Mouse (Mus musculus): ENCODE measurements around the gene Rrp1b. TPM values are rescaled to one million over a fixed set of nuclear protein-coding genes. Genes with fewer than 3 reads are reported as not detected.
A peak's percentile ranks its signal among the peaks of the same experiment; 100 is the strongest.
"Not testable (repeated sequence)": the region's sequence is repeated elsewhere in the genome, so short reads cannot be mapped to it uniquely, and the experiment has no call there.

Gene Rrp1b
- polyA plus RNA-seq, 3 experiments from 2014 or later = 59.8 to 76.9 (median 64.4) TPM

GRCm38 (mm10) chr17:32034322-32034721 lies 1.6 kb upstream of the Rrp1b start:
- ATAC-seq = no peak

DNA sequence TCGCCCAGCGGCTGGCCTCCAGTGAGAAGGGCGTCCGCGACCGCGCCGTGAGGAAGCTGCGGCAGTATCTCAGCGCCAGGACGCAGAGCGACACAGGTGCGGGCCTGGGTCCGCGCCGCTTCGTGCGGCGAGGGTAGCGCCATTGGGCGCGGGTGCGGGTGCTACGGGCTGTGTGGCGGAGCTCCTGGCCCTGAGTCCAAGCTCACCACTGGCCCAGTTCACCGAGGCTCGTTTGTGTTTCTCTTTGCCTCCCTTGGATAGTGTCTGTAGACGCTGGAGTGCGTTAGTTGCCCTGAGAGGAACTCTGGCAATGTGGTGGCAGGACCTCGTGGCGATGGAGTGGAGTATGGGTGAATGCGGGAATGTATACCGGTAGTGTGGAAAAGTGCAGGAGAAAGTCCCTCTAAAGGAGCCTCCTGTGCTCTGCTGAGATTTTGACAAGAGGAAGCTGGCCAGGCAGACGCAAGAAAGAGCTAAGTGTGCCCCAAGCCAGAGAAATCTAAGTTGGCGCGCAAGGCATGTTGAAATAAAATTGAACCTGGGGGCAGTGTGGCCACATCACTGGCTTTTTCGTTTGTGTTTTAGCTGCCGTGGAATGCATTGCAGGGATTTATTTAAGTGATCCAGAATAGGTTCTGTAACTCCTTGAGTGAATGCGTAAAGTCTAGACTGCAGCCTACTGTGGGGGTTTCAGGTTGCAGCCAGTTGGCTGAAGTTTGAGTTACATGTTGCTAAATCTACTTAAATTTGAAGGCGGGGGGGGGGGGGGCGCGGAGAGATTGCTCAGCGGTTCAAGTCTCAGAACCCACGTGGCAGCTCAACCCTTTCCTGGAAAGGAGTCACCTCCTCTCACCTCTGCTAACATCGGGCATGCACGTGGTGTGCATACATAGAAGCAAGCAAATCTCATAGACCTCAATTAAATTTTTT lies 874 bp downstream of the Rrp1b start:
- ATAC-seq = peak; percentile 36

GRCm38 (mm10) chr17:32040263-32040662 lies 4.4 kb downstream of the Rrp1b start:
- no peak for ATAC-seq

DNA sequence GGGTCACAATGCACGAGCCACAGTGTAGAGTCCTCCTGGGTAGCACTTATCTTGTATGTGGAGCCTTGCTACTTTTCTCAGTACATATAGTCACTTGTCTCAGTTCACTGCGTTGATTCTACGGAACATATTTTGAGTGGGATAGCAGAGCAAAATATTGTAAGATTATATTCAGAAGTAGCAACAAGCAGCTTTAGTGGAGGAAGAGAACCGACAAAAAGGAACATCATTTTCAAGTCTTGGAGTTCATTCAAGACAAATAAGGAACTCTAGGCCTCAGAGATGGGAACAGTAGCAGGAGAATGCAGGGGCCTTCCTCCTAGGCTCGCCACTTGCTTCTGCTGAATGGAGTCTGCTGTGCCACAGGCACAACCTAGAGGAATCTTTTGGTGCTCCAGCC lies 10.6 kb downstream of the Rrp1b start:
- ATAC-seq = no peak

- ATAC-seq = no peak
Observed at GRCm38 (mm10) chr17:32048351-32048750, 12.5 kb downstream of the Rrp1b start.

DNA sequence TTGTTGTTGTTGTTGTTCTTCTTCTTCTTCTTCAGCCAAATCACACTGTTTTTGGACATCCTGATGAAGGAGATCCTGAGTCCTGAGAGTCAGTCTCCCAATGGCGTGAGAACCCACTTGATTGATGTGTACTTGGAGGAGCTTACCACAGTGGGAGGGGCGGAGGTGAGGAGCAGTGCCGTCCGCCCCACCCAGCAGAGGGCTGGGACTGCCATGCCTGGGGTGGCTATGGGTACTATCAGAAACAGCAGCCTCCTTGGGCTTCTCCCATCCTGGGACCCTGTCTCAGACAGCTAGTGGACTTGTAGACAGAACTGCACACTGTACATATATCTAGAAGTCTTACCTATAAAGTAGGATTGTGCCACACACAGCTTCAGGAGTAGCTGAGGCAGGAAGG lies 14.0 kb downstream of the Rrp1b start:
- no peak for ATAC-seq

- no peak for ATAC-seq
Observed at GRCm38 (mm10) chr17:32050609-32051008, 14.7 kb downstream of the Rrp1b start.

DNA sequence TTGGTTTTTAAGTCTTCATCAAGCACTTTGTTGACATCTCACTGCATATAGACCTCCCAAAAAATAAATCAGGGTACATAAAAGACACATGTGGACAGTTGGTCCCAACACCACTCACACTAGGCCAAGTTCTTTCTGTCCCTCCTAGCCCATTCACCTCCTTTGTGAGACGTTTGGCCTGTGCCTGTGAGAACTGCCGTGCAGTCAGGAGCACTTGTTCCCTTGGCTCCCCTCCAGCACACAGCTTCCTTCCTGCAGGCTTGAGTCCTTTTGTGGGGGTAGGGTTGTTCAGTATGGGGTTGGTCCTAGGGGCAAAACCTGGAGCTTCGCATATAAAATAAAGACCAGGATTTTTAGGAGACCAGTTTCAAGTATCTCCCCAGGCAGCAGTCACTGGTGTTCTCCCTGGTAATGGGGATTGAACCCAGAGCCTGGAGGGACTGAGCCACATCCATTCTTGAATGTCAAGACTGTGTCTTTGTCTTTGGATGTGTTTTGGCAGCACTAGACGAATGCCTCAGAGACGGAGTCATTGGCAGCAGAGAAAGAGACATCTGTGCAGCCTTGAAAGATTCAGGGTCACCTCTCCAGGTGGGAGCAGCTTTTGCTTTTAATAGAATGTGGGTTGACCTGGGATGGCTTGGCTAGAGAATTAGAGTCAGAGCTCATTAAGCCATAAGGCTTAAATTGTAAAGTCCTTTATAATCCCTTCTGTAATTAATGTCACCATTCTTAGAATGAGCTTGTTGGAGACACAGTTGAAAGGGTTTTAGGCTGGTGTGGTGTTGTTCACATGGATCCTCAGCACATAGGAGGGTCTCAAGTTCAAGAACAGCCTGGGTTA lies 16.6 kb downstream of the Rrp1b start:
- no peak for ATAC-seq

- ATAC-seq = peak; percentile 95
Observed at GRCm38 (mm10) chr17:32053677-32054076, 17.8 kb downstream of the Rrp1b start.

GRCm38 (mm10) chr17:32057843-32058242 lies 21.9 kb downstream of the Rrp1b start:
- no peak for ATAC-seq

DNA sequence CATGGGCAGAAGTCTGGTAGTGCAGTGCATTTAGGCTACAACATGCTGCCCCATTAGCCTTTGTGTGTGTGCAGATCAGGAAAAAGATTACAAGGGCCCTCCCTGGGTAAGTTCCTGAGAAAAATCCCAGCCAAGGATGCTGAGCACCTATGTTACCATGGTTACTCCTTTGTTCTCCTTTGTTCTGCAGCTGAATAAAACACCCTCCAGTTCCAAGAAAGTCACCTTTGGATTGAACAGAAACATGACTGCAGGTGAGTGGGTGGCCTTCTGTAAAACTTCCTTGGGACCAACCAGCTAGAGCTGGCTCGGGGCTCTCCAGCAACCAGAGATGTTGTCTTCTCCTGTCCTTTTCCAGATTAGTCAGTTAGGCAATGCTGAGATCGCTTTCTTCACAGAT lies 23.2 kb downstream of the Rrp1b start:
- ATAC-seq = no peak

- ATAC-seq = no peak
Observed at GRCm38 (mm10) chr17:32061219-32061618, 25.3 kb downstream of the Rrp1b start.

- ATAC-seq = no peak
Observed at GRCm38 (mm10) chr17:32063654-32064053, 27.8 kb downstream of the Rrp1b start.

- ATAC-seq = not testable (repeated sequence)
Observed at GRCm38 (mm10) chr17:32064762-32065161, 28.9 kb downstream of the Rrp1b start.

DNA sequence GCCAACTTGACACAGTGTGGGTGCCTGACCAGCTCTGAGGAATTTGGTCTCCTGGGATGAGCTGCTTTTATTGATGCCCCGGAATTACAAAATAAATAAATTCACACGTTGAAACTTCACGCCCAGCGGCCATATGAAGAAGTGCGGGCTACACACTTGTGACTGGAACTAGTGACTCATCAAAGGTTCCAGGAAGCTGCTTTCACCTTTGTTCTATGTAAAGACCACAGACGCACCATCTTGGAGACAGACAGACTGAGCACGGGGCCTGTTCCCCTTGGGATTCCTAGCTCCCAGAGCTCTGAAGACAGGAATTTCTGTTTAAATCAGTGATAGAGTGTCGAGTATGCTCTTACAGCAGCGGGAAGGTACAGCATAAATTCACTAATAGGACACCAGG lies 31.6 kb downstream of the Rrp1b start:
- ATAC-seq = peak; percentile 99

DNA sequence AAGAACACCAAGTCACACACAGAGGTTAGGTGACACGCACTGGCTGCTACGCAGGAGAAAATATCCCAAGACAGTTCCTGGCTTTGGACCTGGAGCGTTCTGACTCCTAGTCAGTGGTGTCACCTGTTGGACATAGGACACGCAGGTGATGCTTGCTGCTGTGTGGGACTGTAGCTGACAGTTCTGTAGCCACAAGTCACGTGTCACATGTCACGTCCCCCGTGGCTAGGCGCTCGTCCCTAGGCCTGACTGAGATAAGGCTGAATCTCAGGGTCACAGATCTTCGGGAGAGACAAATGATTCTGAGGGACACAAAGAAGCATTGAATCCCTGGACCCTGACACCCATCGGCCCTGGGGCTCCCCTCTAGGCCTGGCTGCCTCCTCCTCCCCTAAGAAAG lies 32.5 kb downstream of the Rrp1b start:
- ATAC-seq = no peak

DNA sequence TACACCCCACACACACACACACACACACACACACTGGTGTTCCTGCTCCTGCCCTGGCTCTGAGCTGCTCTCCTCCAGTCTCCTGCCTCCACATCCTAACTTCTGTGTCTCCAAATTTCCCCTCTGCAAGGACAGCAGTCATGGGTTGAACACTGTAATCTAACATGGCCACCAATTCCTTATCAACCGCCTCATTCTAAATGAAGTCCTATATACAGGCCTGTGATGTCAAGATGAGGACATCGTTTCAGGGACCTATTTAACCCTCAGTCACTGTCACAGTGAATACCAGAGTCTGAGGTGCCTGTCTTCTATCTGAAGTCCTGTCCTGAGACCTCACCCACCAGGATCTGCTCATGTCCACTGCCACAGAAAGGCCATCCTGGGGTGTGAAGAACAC lies 32.9 kb downstream of the Rrp1b start:
- no peak for ATAC-seq

GRCm38 (mm10) chr17:32073359-32073758 lies 37.5 kb downstream of the Rrp1b start:
- ATAC-seq = peak; percentile 60

DNA sequence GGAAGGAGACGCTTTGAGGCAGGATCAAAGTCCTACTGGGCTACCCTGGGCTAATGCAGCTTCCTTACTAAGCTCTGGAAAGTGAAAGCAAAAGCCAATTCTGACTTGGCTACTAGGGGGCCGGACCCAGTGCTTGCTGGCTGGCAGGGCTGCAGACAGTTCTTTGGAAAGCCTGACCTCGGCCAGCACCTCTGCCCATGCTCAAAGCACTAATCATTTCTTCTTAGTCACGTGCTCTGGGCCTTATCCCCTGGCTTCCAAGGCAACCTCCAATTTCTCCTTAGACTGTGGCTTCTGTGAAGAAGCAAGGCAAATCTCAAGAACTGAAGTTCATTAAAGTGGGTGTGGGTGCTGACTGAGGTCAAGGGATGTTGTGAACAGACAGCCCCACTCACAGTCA lies 38.8 kb downstream of the Rrp1b start:
- ATAC-seq = no peak

DNA sequence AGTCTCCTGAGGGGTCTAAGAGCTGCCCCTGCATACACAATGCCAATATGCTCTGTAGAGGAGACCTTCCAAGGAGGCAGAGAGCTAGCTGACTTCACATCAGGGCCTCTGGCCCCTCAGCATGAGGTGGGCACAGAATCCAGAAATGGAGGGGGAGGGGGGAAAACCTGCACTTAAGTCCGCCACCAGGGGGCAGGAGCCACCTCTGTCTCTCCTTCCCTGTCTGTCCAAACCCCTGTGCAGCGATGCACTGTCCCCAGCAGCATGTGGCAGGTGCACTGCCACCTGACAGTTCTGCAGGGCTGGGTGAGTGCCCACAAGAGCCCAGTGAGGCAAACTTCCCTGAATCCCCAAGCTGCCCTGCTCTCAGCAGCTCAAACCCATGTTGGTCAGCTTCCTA lies 39.3 kb downstream of the Rrp1b start:
- peak; percentile 54 for ATAC-seq

DNA sequence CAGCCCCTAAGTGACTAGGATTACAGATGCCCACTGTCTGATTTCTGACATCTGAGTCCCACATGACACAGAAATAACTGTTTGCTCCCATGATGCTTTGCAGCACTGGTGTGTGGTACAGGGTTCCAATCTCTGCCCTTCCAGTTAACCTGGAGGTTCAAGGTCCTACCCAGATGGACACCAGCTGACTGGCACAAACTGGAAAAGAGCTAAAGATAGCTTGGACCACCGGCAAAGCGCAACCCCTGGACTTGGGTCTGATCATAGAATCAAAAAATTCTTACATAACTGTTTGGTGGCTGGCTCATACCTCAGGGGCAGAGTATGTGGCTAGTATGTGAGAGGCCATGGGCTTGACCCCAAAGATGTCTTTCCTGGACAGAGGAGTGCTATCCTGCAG lies 47.5 kb downstream of the Rrp1b start:
- no peak for ATAC-seq

DNA sequence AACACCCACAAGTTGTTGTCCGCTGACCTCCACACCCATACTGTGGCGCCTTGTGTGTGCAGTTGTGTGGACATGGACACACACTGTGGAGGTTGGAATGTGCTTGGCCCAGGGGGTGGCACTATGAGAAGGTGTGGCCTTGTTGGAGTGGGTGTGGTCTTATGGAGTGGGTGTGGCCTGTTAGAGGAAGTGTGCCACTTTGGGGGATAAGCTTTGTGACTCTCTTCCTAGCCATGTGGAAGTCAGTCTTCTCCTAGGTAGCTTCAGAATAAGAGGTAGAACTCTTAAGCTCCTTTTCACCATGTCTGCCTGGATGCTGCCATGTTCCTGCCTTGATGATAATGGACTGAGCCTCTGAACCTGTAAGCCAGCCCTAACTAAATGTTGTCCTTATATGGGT lies 51.2 kb downstream of the Rrp1b start:
- no peak for ATAC-seq

GRCm38 (mm10) chr17:32091032-32091363 lies 55.1 kb downstream of the Rrp1b start:
- ATAC-seq = no peak
